Mouse (Mus musculus) testis, adult 2 months (tissue): Measurements from ENCODE around the gene Coro1b.

ENCODE experiments used
- CTCF ChIP-seq: fragments of 200-500 bp; IDR thresholded peaks from 2 replicates; pipeline ENCODE4 v1.5.1; 2012; ENCODE audit warnings: low read depth, mild to moderate bottlenecking, inconsistent platforms, low read length, moderate library complexity; ENCODE audit not compliant: control insufficient read depth, insufficient read depth, insufficient replicate concordance
- POLR2A ChIP-seq: fragments of 200-500 bp; IDR thresholded peaks from 2 replicates; pipeline ENCODE4 v1.6.1; 2012; ENCODE audit warnings: low read depth, mild to moderate bottlenecking, inconsistent platforms, low read length, moderate library complexity; ENCODE audit not compliant: control insufficient read depth

- TF ChIP-seq CTCF = no peak
- TF ChIP-seq POLR2A = no peak
These were observed 21.5 kb upstream of the Coro1b start for GRCm38 (mm10) chr19:4126759-4127495.
